Mouse (Mus musculus): Measurements from ENCODE around the gene Sin3a. TPM values are rescaled to one million over a fixed set of nuclear protein-coding genes. Genes with fewer than 3 reads are reported as not detected.

The Sin3a gene
- polyA plus RNA-seq (2015; fragmentation: Nextera tagmentation; extraction: Ambion mirVana) = 20.6 and 22.9 TPM in 2 replicates

- H3K9ac ChIP-seq (ENCODE audit: low read length) = peak within 1 kb of the TSS; percentile 89
- no peaks in the 10 kb centered on the region for H3K36me3 ChIP-seq (ENCODE audit: control insufficient read depth, insufficient read depth)
- peak within 1 kb of the TSS; percentile 100 for H3K27ac ChIP-seq (ENCODE audit: low read length)
- WGBS = under 1% methylated on average over 34 of the region's 34 CpGs
- peak within 1 kb of the TSS; percentile 71 for H3K4me2 ChIP-seq (ENCODE audit: low read depth, low read length)
- no peaks in the 10 kb centered on the region for H3K27me3 ChIP-seq (ENCODE audit: control insufficient read depth, insufficient read depth, low read length)
- peaks cover 17% of the 10 kb centered on the region for H3K4me1 ChIP-seq (ENCODE audit: control insufficient read depth, insufficient read depth, low read length)
- H3K4me3 ChIP-seq (ENCODE audit: low read length) = peak within 1 kb of the TSS; percentile 91
- H3K9me3 ChIP-seq (replicated peaks; ENCODE audit: control insufficient read depth, low read length) = no peaks in the 10 kb centered on the region
- ATAC-seq (replicated peaks; ENCODE audit: extremely low read depth, insufficient read depth, low FRiP score) = no peak
These were observed at the start of gene Sin3a for GRCm38 (mm10) chr9:57071801-57072351. Sin3a (plus strand) TSS chr9:57072040.

GRCm38 (mm10) chr9:57031756-57032155, 40.1 kb upstream of the Sin3a start:
- no peaks in the 10 kb centered on the region for H3K4me1 ChIP-seq (ENCODE audit: control insufficient read depth, insufficient read depth, low read length)
- H3K9ac ChIP-seq (ENCODE audit: low read length) = no peak overlapping the region
- H3K36me3 ChIP-seq (ENCODE audit: control insufficient read depth, insufficient read depth) = peaks cover 26% of the 10 kb centered on the region
- H3K27me3 ChIP-seq (ENCODE audit: control insufficient read depth, insufficient read depth, low read length) = no peaks in the 10 kb centered on the region
- H3K4me2 ChIP-seq (ENCODE audit: low read depth, low read length) = no peak overlapping the region
- H3K9me3 ChIP-seq (replicated peaks; ENCODE audit: control insufficient read depth, low read length) = no peaks in the 10 kb centered on the region
- WGBS = 81% methylated on average over 1 of the region's 1 CpGs
- H3K27ac ChIP-seq (ENCODE audit: low read length) = no peak overlapping the region
- no peak overlapping the region for H3K4me3 ChIP-seq (ENCODE audit: low read length)
- no peak for ATAC-seq (replicated peaks; ENCODE audit: extremely low read depth, insufficient read depth, low FRiP score)

- ATAC-seq (replicated peaks; ENCODE audit: extremely low read depth, insufficient read depth, low FRiP score) = no peak
These were observed 15.6 kb upstream of the Sin3a start for GRCm38 (mm10) chr9:57056237-57056636.

GRCm38 (mm10) chr9:57064164-57064563, 7.7 kb upstream of the Sin3a start:
- WGBS = 96% methylated on average over 2 of the region's 2 CpGs

More at GRCm38 (mm10) chr9:57056237-57056636, 15.6 kb upstream of the Sin3a start:
- Histone ChIP-seq H3K4me1 (ENCODE audit: control insufficient read depth, insufficient read depth, low read length) (no peaks in the 10 kb centered on the region), H3K36me3 (ENCODE audit: control insufficient read depth, insufficient read depth) (peaks cover 18% of the 10 kb centered on the region), H3K4me2 (ENCODE audit: low read depth, low read length) (no peak overlapping the region), H3K27me3 (ENCODE audit: control insufficient read depth, insufficient read depth, low read length) (no peaks in the 10 kb centered on the region), H3K27ac (ENCODE audit: low read length) (no peak overlapping the region), H3K4me3 (ENCODE audit: low read length) (no peak overlapping the region), H3K9ac (ENCODE audit: low read length) (no peak overlapping the region), H3K9me3 (replicated peaks; ENCODE audit: control insufficient read depth, low read length) (no peaks in the 10 kb centered on the region)
- 85% methylated on average over 1 of the region's 1 CpGs for WGBS

GRCm38 (mm10) chr9:57068266-57068665, 3.6 kb upstream of the Sin3a start:
- no peaks in the 10 kb centered on the region for H3K27me3 ChIP-seq (ENCODE audit: control insufficient read depth, insufficient read depth, low read length)
- ATAC-seq (replicated peaks; ENCODE audit: extremely low read depth, insufficient read depth, low FRiP score) = no peak

More at GRCm38 (mm10) chr9:57064164-57064563, 7.7 kb upstream of the Sin3a start:
- no peaks in the 10 kb centered on the region for H3K9me3 ChIP-seq (replicated peaks; ENCODE audit: control insufficient read depth, low read length)
- no peaks in the 10 kb centered on the region for H3K4me1 ChIP-seq (ENCODE audit: control insufficient read depth, insufficient read depth, low read length)
- no peak overlapping the region for H3K4me2 ChIP-seq (ENCODE audit: low read depth, low read length)
- H3K27me3 ChIP-seq (ENCODE audit: control insufficient read depth, insufficient read depth, low read length) = no peaks in the 10 kb centered on the region
- H3K36me3 ChIP-seq (ENCODE audit: control insufficient read depth, insufficient read depth) = peaks cover 11% of the 10 kb centered on the region
- H3K9ac ChIP-seq (ENCODE audit: low read length) = no peak overlapping the region
- no peak for ATAC-seq (replicated peaks; ENCODE audit: extremely low read depth, insufficient read depth, low FRiP score)
- H3K27ac ChIP-seq (ENCODE audit: low read length) = no peak overlapping the region
- H3K4me3 ChIP-seq (ENCODE audit: low read length) = no peak overlapping the region

GRCm38 (mm10) chr9:57070262-57070661, 1.6 kb upstream of the Sin3a start:
- Histone ChIP-seq H3K4me3 (ENCODE audit: low read length) (no peak overlapping the region), H3K4me1 (ENCODE audit: control insufficient read depth, insufficient read depth, low read length) (peaks cover 17% of the 10 kb centered on the region), H3K27me3 (ENCODE audit: control insufficient read depth, insufficient read depth, low read length) (no peaks in the 10 kb centered on the region), H3K9me3 (replicated peaks; ENCODE audit: control insufficient read depth, low read length) (no peaks in the 10 kb centered on the region), H3K27ac (ENCODE audit: low read length) (no peak overlapping the region), H3K9ac (ENCODE audit: low read length) (no peak overlapping the region), H3K36me3 (ENCODE audit: control insufficient read depth, insufficient read depth) (no peaks in the 10 kb centered on the region), H3K4me2 (ENCODE audit: low read depth, low read length) (no peak overlapping the region)
- no peak for ATAC-seq (replicated peaks; ENCODE audit: extremely low read depth, insufficient read depth, low FRiP score)
- WGBS = 32% methylated on average over 1 of the region's 1 CpGs

More at GRCm38 (mm10) chr9:57068266-57068665, 3.6 kb upstream of the Sin3a start:
- no peak overlapping the region for H3K4me2 ChIP-seq (ENCODE audit: low read depth, low read length)
- H3K36me3 ChIP-seq (ENCODE audit: control insufficient read depth, insufficient read depth) = no peaks in the 10 kb centered on the region
- no peak overlapping the region for H3K4me3 ChIP-seq (ENCODE audit: low read length)
- H3K9ac ChIP-seq (ENCODE audit: low read length) = no peak overlapping the region
- no peaks in the 10 kb centered on the region for H3K9me3 ChIP-seq (replicated peaks; ENCODE audit: control insufficient read depth, low read length)
- H3K27ac ChIP-seq (ENCODE audit: low read length) = no peak overlapping the region
- peaks cover 9% of the 10 kb centered on the region for H3K4me1 ChIP-seq (ENCODE audit: control insufficient read depth, insufficient read depth, low read length)
- 55% methylated on average over 3 of the region's 3 CpGs for WGBS

GRCm38 (mm10) chr9:57070800-57071545, 867 bp upstream of the Sin3a start:
- Histone ChIP-seq H3K4me3 (ENCODE audit: low read length) (peak overlapping the region; percentile 91), H3K9me3 (replicated peaks; ENCODE audit: control insufficient read depth, low read length) (no peaks in the 10 kb centered on the region), H3K27ac (ENCODE audit: low read length) (peak overlapping the region; percentile 100)

GRCm38 (mm10) chr9:57072526-57072988, 717 bp downstream of the Sin3a start:
- Histone ChIP-seq H3K4me3 (ENCODE audit: low read length) (peak overlapping the region; percentile 91), H3K9ac (ENCODE audit: low read length) (peak overlapping the region; percentile 89), H3K27me3 (ENCODE audit: control insufficient read depth, insufficient read depth, low read length) (no peaks in the 10 kb centered on the region), H3K4me1 (ENCODE audit: control insufficient read depth, insufficient read depth, low read length) (peaks cover 19% of the 10 kb centered on the region), H3K4me2 (ENCODE audit: low read depth, low read length) (peak overlapping the region; percentile 71), H3K27ac (ENCODE audit: low read length) (peak overlapping the region; percentile 100), H3K36me3 (ENCODE audit: control insufficient read depth, insufficient read depth) (no peaks in the 10 kb centered on the region), H3K9me3 (replicated peaks; ENCODE audit: control insufficient read depth, low read length) (no peaks in the 10 kb centered on the region)
- ATAC-seq (replicated peaks; ENCODE audit: extremely low read depth, insufficient read depth, low FRiP score) = no peak
- 0% methylated on average over 40 of the region's 40 CpGs for WGBS

More at GRCm38 (mm10) chr9:57070800-57071545, 867 bp upstream of the Sin3a start:
- Histone ChIP-seq H3K9ac (ENCODE audit: low read length) (peak overlapping the region; percentile 89), H3K27me3 (ENCODE audit: control insufficient read depth, insufficient read depth, low read length) (no peaks in the 10 kb centered on the region), H3K4me1 (ENCODE audit: control insufficient read depth, insufficient read depth, low read length) (peaks cover 17% of the 10 kb centered on the region), H3K4me2 (ENCODE audit: low read depth, low read length) (peak overlapping the region; percentile 71), H3K36me3 (ENCODE audit: control insufficient read depth, insufficient read depth) (no peaks in the 10 kb centered on the region)
- WGBS = 10% methylated on average over 5 of the region's 5 CpGs
- no peak for ATAC-seq (replicated peaks; ENCODE audit: extremely low read depth, insufficient read depth, low FRiP score)

All from heart, embryonic 16.5 days (tissue).